Mouse (Mus musculus): Measurements from ENCODE around the gene Vstm2l. TPM values are rescaled to one million over a fixed set of nuclear protein-coding genes. Genes with fewer than 3 reads are reported as not detected.

The Vstm2l gene
- polyA plus RNA-seq, 1 experiment from 2014 or later: not detected

- no peak overlapping the region for H3K27ac ChIP-seq (ENCODE audit: low read depth)
- H3K36me3 ChIP-seq (ENCODE audit: insufficient read depth): no peaks in the 10 kb centered on the region
- no peaks in the 10 kb centered on the region for H3K27me3 ChIP-seq (ENCODE audit: insufficient read depth, low read length)
- DNase-seq: no peak
- H3K9me3 ChIP-seq (ENCODE audit: low read depth, low read length): no peaks in the 10 kb centered on the region
- no peak for ATAC-seq (ENCODE audit: insufficient read depth)
- H3K9ac ChIP-seq: no peak overlapping the region
- 3% methylated on average over 7 of the region's 7 CpGs for WGBS
- H3K4me2 ChIP-seq: no peak overlapping the region
- no peak for TF ChIP-seq CTCF (IDR thresholded peaks at IDR 0.05; ENCODE audit: low read depth)
- no peak overlapping the region for H3K4me3 ChIP-seq (ENCODE audit: low read depth, low read length)
- no peaks in the 10 kb centered on the region for H3K4me1 ChIP-seq (ENCODE audit: insufficient read depth)
Measured at GRCm38 (mm10) chr2:157975595-157975994, 61.1 kb downstream of the Vstm2l start.

GRCm38 (mm10) chr2:157979241-157979640 lies 64.8 kb downstream of the Vstm2l start:
- DNase-seq: no peak
- no peak overlapping the region for H3K27ac ChIP-seq (ENCODE audit: low read depth)

DNA sequence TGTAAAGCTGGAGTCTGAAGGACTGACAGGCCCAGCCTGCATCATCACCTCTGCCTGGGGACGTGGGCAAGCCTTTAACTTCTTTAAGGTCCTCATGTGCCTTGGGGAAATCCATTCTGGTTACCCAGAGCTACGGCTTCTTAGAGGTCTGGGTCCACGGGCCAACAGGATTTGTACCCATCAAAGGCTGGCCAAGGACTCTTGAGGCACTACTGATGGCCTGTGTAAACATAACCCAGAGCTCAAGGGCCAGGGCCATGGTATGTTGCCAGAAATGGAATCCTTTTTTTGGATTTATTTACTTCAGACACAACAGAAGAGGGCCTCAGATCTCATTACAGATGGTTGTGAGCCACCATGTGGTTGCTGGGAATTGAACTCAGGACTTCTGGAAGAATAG lies 68.3 kb downstream of the Vstm2l start:
- DNase-seq (no peak), ATAC-seq (ENCODE audit: insufficient read depth) (no peak)
- WGBS: 53% methylated on average over 3 of the region's 3 CpGs
- H3K4me1 ChIP-seq (ENCODE audit: insufficient read depth): no peaks in the 10 kb centered on the region
- H3K36me3 ChIP-seq (ENCODE audit: insufficient read depth): peaks cover 13% of the 10 kb centered on the region; the same call in 1 of the 2 replicates
- no peaks in the 10 kb centered on the region for H3K9me3 ChIP-seq (ENCODE audit: low read depth, low read length)
- H3K4me3 ChIP-seq (ENCODE audit: low read depth, low read length): no peak overlapping the region
- no peak for TF ChIP-seq CTCF (IDR thresholded peaks at IDR 0.05; ENCODE audit: low read depth)
- H3K9ac ChIP-seq: no peak overlapping the region
- no peaks in the 10 kb centered on the region for H3K27me3 ChIP-seq (ENCODE audit: insufficient read depth, low read length)
- H3K4me2 ChIP-seq: no peak overlapping the region
- H3K27ac ChIP-seq (ENCODE audit: low read depth): no peak overlapping the region

More at GRCm38 (mm10) chr2:157979241-157979640, 64.8 kb downstream of the Vstm2l start:
- H3K4me3 ChIP-seq (ENCODE audit: low read depth, low read length): no peak overlapping the region
- peaks cover 7% of the 10 kb centered on the region; the same call in 1 of the 2 replicates for H3K36me3 ChIP-seq (ENCODE audit: insufficient read depth)
- TF ChIP-seq CTCF (IDR thresholded peaks at IDR 0.05; ENCODE audit: low read depth): no peak
- H3K4me1 ChIP-seq (ENCODE audit: insufficient read depth): no peaks in the 10 kb centered on the region
- no peak overlapping the region for H3K9ac ChIP-seq
- WGBS: 44% methylated on average over 5 of the region's 5 CpGs
- ATAC-seq (ENCODE audit: insufficient read depth): no peak
- H3K4me2 ChIP-seq: no peak overlapping the region
- H3K27me3 ChIP-seq (ENCODE audit: insufficient read depth, low read length): no peaks in the 10 kb centered on the region
- no peaks in the 10 kb centered on the region for H3K9me3 ChIP-seq (ENCODE audit: low read depth, low read length)

DNA sequence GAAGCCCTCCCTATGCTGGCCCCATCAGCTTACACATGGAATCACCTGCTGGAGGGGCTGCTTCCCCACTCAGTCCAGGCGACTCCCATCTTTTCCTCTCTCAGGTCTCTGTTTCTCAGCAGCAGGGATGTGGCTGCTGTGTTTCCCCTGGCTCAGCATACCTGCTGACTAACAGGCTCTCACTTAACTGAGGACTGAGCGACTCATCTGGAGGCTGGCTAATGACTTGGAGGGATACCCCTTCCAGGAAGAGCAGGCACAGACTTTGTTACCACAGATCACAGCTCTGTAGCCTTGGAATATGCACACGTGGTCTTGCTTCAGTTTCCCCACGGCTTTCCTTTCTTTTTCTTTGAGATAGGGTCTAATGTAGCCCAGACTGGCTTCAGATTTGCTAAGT lies 68.8 kb downstream of the Vstm2l start:
- Histone ChIP-seq H3K27me3 (ENCODE audit: insufficient read depth, low read length) (no peaks in the 10 kb centered on the region), H3K36me3 (ENCODE audit: insufficient read depth) (peaks cover 13% of the 10 kb centered on the region; the same call in 1 of the 2 replicates), H3K9me3 (ENCODE audit: low read depth, low read length) (no peaks in the 10 kb centered on the region), H3K4me2 (no peak overlapping the region), H3K4me1 (ENCODE audit: insufficient read depth) (no peaks in the 10 kb centered on the region), H3K27ac (ENCODE audit: low read depth) (no peak overlapping the region), H3K4me3 (ENCODE audit: low read depth, low read length) (no peak overlapping the region), H3K9ac (no peak overlapping the region)
- ATAC-seq (ENCODE audit: insufficient read depth) (no peak), DNase-seq (no peak)
- WGBS: 77% methylated on average over 4 of the region's 4 CpGs
- no peak for TF ChIP-seq CTCF (IDR thresholded peaks at IDR 0.05; ENCODE audit: low read depth)

GRCm38 (mm10) chr2:157985611-157986010 lies 71.2 kb downstream of the Vstm2l start:
- Histone ChIP-seq H3K36me3 (ENCODE audit: insufficient read depth) (peaks cover 18% of the 10 kb centered on the region), H3K27ac (ENCODE audit: low read depth) (no peak overlapping the region), H3K4me1 (ENCODE audit: insufficient read depth) (no peaks in the 10 kb centered on the region), H3K9ac (no peak overlapping the region), H3K27me3 (ENCODE audit: insufficient read depth, low read length) (no peaks in the 10 kb centered on the region), H3K4me2 (no peak overlapping the region), H3K4me3 (ENCODE audit: low read depth, low read length) (no peak overlapping the region), H3K9me3 (ENCODE audit: low read depth, low read length) (no peaks in the 10 kb centered on the region)
- DNase-seq (no peak), ATAC-seq (ENCODE audit: insufficient read depth) (no peak)
- no peak for TF ChIP-seq CTCF (IDR thresholded peaks at IDR 0.05; ENCODE audit: low read depth)
- WGBS: 79% methylated on average over 4 of the region's 4 CpGs

DNA sequence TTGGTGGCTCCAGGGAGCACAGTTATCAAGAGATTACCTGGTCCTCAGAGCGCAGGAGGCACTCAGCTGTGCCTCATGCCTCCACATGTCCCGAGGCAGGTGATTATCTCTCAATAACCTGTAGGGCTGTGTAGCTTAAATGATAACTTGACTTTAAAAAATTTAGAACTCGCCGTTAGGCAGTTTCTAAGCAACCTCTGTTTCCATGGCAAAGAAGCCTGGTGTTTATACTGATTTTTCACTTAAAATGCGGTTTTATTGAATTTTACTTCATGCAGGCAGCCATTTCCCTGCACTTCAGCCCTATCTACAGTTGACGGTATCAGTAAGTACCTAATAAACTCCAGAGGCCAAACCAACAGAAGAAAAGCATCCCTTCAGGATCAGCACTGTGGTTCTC lies 71.8 kb downstream of the Vstm2l start:
- Histone ChIP-seq H3K9ac (no peak overlapping the region), H3K4me2 (no peak overlapping the region), H3K9me3 (ENCODE audit: low read depth, low read length) (no peaks in the 10 kb centered on the region), H3K27ac (ENCODE audit: low read depth) (no peak overlapping the region), H3K36me3 (ENCODE audit: insufficient read depth) (peaks cover 22% of the 10 kb centered on the region), H3K4me1 (ENCODE audit: insufficient read depth) (no peaks in the 10 kb centered on the region), H3K4me3 (ENCODE audit: low read depth, low read length) (no peak overlapping the region), H3K27me3 (ENCODE audit: insufficient read depth, low read length) (no peaks in the 10 kb centered on the region)
- ATAC-seq (ENCODE audit: insufficient read depth) (no peak), DNase-seq (no peak)
- TF ChIP-seq CTCF (IDR thresholded peaks at IDR 0.05; ENCODE audit: low read depth): no peak
- 82% methylated on average over 6 of the region's 6 CpGs for WGBS

DNA sequence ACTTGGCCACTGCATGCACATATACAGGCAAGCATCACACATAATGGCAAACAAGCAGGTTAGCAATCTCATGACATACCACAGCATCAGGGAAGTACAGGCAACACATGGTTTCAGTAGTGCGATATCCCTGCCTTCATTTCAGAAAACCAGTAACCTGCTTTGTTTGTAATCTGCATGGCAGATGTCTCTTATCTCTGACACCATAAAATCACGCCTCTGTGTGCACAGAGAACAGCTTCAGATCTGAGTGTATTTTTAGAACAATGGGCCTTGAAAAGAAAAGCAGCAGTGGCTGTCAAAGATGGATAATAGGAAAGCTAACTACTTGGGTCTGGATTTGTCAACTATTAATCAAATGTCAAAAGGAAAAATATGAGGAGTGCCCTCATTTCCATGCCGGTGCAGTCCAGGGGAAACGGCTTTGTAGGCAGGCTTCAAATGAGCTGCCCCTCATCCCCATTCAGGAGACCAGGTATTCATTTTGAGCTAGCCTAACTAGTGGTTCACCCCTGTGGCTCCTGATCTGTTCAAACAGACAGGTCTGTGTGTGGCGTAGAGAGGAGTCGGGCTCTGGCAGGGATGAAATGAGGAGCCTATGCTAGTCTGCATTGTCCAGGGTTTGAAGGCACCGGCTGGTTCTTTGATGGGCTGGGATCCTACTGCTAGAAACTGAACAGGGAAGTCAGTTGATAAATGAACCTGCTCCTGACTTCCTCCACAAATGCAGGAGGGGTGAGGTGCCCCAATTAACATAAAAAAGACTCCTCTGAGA lies 74.2 kb downstream of the Vstm2l start:
- no peak overlapping the region for H3K27ac ChIP-seq (ENCODE audit: low read depth)
- no peak for ATAC-seq (ENCODE audit: insufficient read depth)
- 59% methylated on average over 7 of the region's 7 CpGs for WGBS

More for the DNA sequence above, 74.2 kb downstream of the Vstm2l start:
- Histone ChIP-seq H3K27me3 (ENCODE audit: insufficient read depth, low read length) (no peaks in the 10 kb centered on the region), H3K9ac (no peak overlapping the region), H3K4me2 (no peak overlapping the region), H3K4me1 (ENCODE audit: insufficient read depth) (no peaks in the 10 kb centered on the region), H3K36me3 (ENCODE audit: insufficient read depth) (peaks cover 38% of the 10 kb centered on the region), H3K4me3 (ENCODE audit: low read depth, low read length) (no peak overlapping the region), H3K9me3 (ENCODE audit: low read depth, low read length) (no peaks in the 10 kb centered on the region)
- no peak for DNase-seq
- no peak for TF ChIP-seq CTCF (IDR thresholded peaks at IDR 0.05; ENCODE audit: low read depth)
